Comparison of ENCODE assay signal across 11 mouse cellular contexts in the genomic region with DNA sequence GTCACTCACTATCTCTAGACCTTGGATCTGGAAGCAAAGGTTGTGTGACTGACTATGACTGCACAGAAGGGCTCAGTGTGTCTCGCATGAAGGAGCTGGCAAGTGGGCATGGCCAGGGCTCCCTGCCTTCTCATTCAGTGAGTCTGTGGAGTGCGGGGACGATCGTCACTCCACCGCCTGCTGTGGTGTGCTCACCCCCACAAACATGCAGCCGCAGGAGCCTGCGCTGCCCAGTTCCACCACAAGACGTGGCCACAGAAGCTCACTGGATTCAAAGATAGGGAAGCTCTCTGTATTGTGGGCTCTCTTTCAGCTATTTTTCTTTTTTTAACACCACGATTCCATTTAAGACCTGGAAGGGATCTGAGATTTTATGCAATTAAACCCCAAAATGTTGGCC.
DNase-seq lines count a peak whose midpoint lies in the region; ATAC-seq lines count a peak whose summit lies in the region.
"Had no signal": no experiment of that assay in that cellular context is flagged by ENCODE, and none has a peak within 500 bp of the region (broad histone marks: within the 10 kb centered on the region; RNA-seq: fewer than 3 reads in every experiment).

No protein-coding gene starts in this region.

- no peaks in the 10 kb centered on the region; the same call in 1 of the 2 replicates for H3K27me3 ChIP-seq in hindbrain, embryonic 11.5 days (ENCODE audit: control insufficient read depth, insufficient read depth, low read length)
- H3K27me3 ChIP-seq in hindbrain, embryonic 10.5 days (ENCODE audit: insufficient read depth, poor library complexity, severe bottlenecking), result peaks cover 29% of the 10 kb centered on the region
- H3K27me3 ChIP-seq in midbrain, embryonic 14.5 days (ENCODE audit: control insufficient read depth, insufficient read depth, low read length), result no peaks in the 10 kb centered on the region

- no peak for ATAC-seq in hindbrain, embryonic 11.5 days (ENCODE audit: low FRiP score)
- ATAC-seq in common myeloid progenitor, adult 5-6 weeks (replicated peaks; ENCODE audit: low read depth, poor library complexity, severe bottlenecking), result peak; percentile 74
- ATAC-seq in hematopoietic stem cell, adult 5-6 weeks (replicated peaks in 1 of 2; ENCODE audit: insufficient read depth in 1 of 2, low FRiP score in 2 of 2, low TSS enrichment in 1 of 2, low read depth in 1 of 2, poor library complexity in 2 of 2, severe bottlenecking in 2 of 2), result peak; percentile 37 to 43; a peak in 3 of 4 replicates
- ATAC-seq in midbrain, embryonic 14.5 days (ENCODE audit: low FRiP score, low TSS enrichment), result no peak

- no peak overlapping the region for H3K27ac ChIP-seq in hindbrain, embryonic 11.5 days (ENCODE audit: low read depth, low read length)
- H3K27ac ChIP-seq in hindbrain, embryonic 10.5 days, result no peak overlapping the region
- peak overlapping the region; percentile 91; the same call in 1 of the 2 replicates for H3K27ac ChIP-seq in midbrain, embryonic 14.5 days (replicated peaks; ENCODE audit: low read depth, low read length)
- H3K27ac ChIP-seq: heart, adult 2 months had no signal

- no peaks in the 10 kb centered on the region for H3K36me3 ChIP-seq in hindbrain, embryonic 11.5 days (ENCODE audit: control insufficient read depth, insufficient read depth, low read length)
- no peaks in the 10 kb centered on the region for H3K36me3 ChIP-seq in hindbrain, embryonic 10.5 days
- H3K36me3 ChIP-seq in midbrain, embryonic 14.5 days (ENCODE audit: control insufficient read depth, insufficient read depth, low read length), result no peaks in the 10 kb centered on the region

- peaks cover 14% of the 10 kb centered on the region for H3K4me1 ChIP-seq in hindbrain, embryonic 11.5 days (replicated peaks; ENCODE audit: control insufficient read depth, insufficient read depth, low read length)
- peaks cover 70% of the 10 kb centered on the region for H3K4me1 ChIP-seq in hindbrain, embryonic 10.5 days (replicated peaks)
- H3K4me1 ChIP-seq in midbrain, embryonic 14.5 days (ENCODE audit: control insufficient read depth, insufficient read depth, low read length), result peaks cover 35% of the 10 kb centered on the region

- 87% methylated on average over 9 of the region's 9 CpGs for WGBS in hindbrain, embryonic 11.5 days
- 80% methylated on average over 9 of the region's 9 CpGs for WGBS in hindbrain, embryonic 10.5 days
- 64% methylated on average over 9 of the region's 9 CpGs for WGBS in midbrain, embryonic 14.5 days

- no peaks in the 10 kb centered on the region for H3K9me3 ChIP-seq in hindbrain, embryonic 11.5 days (ENCODE audit: control insufficient read depth, low read length)
- no peaks in the 10 kb centered on the region for H3K9me3 ChIP-seq in hindbrain, embryonic 10.5 days
- no peaks in the 10 kb centered on the region for H3K9me3 ChIP-seq in midbrain, embryonic 14.5 days (ENCODE audit: control insufficient read depth, low read length)

- H3K4me3 ChIP-seq in hindbrain, embryonic 11.5 days (ENCODE audit: low read depth, low read length), result no peak overlapping the region
- no peak overlapping the region for H3K4me3 ChIP-seq in hindbrain, embryonic 10.5 days
- H3K4me3 ChIP-seq in midbrain, embryonic 14.5 days (replicated peaks; ENCODE audit: low read depth, low read length), result no peak overlapping the region
- H3K4me3 ChIP-seq: heart, adult 2 months had no signal

- no peak for DNase-seq in hindbrain, embryonic 11.5 days (ENCODE audit: low spot score)
- no peak for DNase-seq in hindbrain, embryonic 10.5 days (ENCODE audit: low spot score)
- no peak for DNase-seq in midbrain, embryonic 14.5 days
- no peak for DNase-seq in gastrocnemius, postnatal 4 days (ENCODE audit: low spot score in 2 of 2)
- DNase-seq in T-cell, adult 2 months (ENCODE audit: low spot score), result no peak
- DNase-seq: cerebellum, adult 2 months; heart, adult 2 months; heart, postnatal 10 days; kidney, adult 8-10 months had no signal

- H3K9ac ChIP-seq in hindbrain, embryonic 11.5 days (ENCODE audit: low read depth, low read length), result peak overlapping the region; percentile 27; the same call in 1 of the 2 replicates
- 0 out of 2 replicates have a peak overlapping the region, but pooled peaks have one; percentile 9 for H3K9ac ChIP-seq in midbrain, embryonic 14.5 days (replicated peaks; ENCODE audit: low read length)

- no peak overlapping the region for H3K4me2 ChIP-seq in hindbrain, embryonic 11.5 days (replicated peaks; ENCODE audit: low read depth, low read length)
- no peak overlapping the region for H3K4me2 ChIP-seq in midbrain, embryonic 14.5 days (ENCODE audit: low read length)

Comparison
In these comparisons a context has a peak if more than half of its experiments do, and no peak if none do; other contexts are left out.
1. ATAC-seq: peak in common myeloid progenitor, adult 5-6 weeks (single experiment) and hematopoietic stem cell, adult 5-6 weeks (2 of 2); none in hindbrain, embryonic 11.5 days (single experiment) and midbrain, embryonic 14.5 days (single experiment).